Mouse (Mus musculus): ENCODE data around the gene Gna13.

DNA sequence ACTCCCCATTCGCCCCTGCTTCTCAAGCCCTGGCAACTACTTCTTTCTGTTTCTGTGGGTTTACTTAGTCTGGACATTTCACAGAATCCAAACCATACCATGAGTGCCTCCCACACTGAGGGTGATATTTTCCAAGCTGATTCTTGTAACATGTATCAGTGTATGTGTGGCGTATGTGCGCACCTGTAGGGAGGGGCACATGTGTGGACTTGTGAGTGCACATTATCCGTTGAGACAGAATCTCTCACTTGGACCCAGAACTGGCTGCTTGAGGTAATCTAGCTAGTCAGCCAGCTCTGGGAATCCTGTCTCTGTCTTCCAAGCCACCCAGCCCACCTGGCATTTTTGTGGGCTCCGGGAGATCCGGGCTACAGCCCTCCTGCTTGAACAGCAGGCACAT, 2.5 kb upstream of the Gna13 start:
- TF ChIP-seq TAL1 (IDR thresholded peaks at IDR 0.05; ENCODE audit: low read length): no peak
- TF ChIP-seq GATA1 (IDR thresholded peaks at IDR 0.05; ENCODE audit: low read length): no peak
